In the genomic region with DNA sequence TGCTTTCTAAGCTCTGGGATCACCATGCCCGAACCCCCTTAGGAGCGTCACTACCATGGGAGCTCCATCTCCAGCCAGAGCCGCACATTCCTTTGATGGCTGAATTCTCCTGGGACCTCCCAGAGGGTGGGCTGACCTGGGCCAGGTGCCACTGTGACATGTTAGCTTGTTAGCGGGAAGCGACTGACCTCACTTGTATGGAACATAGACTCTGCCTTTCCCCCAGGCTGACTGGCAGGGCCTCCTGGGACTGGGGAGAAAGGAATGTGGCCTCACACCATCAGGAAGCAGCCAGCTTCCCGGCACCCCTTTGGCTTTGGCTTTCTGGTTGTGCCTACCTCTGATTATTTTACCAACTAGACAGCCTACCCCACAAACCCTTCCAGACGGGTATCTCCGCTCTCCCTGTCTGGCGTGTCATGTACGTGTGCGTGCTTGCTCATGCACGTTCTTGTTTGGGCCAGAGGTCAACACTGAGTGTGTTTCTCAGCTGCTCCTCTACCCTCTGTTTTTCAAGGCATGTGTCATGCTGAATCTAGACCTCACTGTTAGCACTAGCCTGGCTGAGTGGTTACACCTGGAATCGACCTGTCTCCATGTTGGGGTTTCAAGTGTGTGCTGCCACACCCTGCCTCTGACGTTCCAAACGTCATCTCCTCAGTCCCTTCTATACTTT, we compare ENCODE assay signal across 10 mouse cellular contexts.
A peak's percentile ranks its signal among the peaks of the same experiment; 100 is the strongest.
DNase-seq lines count a peak whose midpoint lies in the region; ATAC-seq lines count a peak whose summit lies in the region.
"Had no signal": no experiment of that assay in that cellular context is flagged by ENCODE, and none has a peak within 500 bp of the region (broad histone marks: within the 10 kb centered on the region; RNA-seq: fewer than 3 reads in every experiment).

No protein-coding gene starts in this region.

- H3K27me3 ChIP-seq in liver, embryonic 12.5 days (replicated peaks): no peaks in the 10 kb centered on the region

- peak overlapping the region; percentile 14; the same call in 1 of the 2 replicates for H3K9ac ChIP-seq in liver, embryonic 12.5 days

- peaks cover 37% of the 10 kb centered on the region for H3K36me3 ChIP-seq in liver, embryonic 12.5 days

- H3K4me2 ChIP-seq in liver, embryonic 12.5 days: no peak overlapping the region

- no peak overlapping the region for H3K4me3 ChIP-seq in brown adipose tissue, adult 24 weeks (ENCODE audit: insufficient read depth, low read depth, low read length)
- H3K4me3 ChIP-seq in liver, embryonic 12.5 days: no peak overlapping the region
- H3K4me3 ChIP-seq: megakaryocyte, embryonic 14.5 days had no signal

- peaks cover 26% of the 10 kb centered on the region for H3K4me1 ChIP-seq in brown adipose tissue, adult 24 weeks (ENCODE audit: control insufficient read depth, insufficient read depth, insufficient read length, low read length)
- H3K4me1 ChIP-seq in liver, embryonic 12.5 days: peaks cover 73% of the 10 kb centered on the region

- peak; percentile 94 for DNase-seq in heart, adult 11 months
- DNase-seq in heart, postnatal 25 days (ENCODE audit: low spot score): no peak
- peak; percentile 44 for DNase-seq in kidney, adult 18-20 months
- DNase-seq in left cerebral cortex, adult 11 months (ENCODE audit: low spot score): no peak
- no peak for DNase-seq in frontal cortex, postnatal 36 days (ENCODE audit: low spot score in 2 of 2)

- H3K27ac ChIP-seq in brown adipose tissue, adult 24 weeks (replicated peaks; ENCODE audit: low read depth, low read length): peak overlapping the region; percentile 80
- peak overlapping the region; percentile 94 for H3K27ac ChIP-seq in liver, embryonic 12.5 days

- intact Hi-C loops in heart, postnatal 25 days (cut with DNase I): no loop called here

- no peaks in the 10 kb centered on the region for H3K9me3 ChIP-seq in liver, embryonic 12.5 days (replicated peaks)

- WGBS in liver, embryonic 12.5 days (ENCODE audit: insufficient replicate concordance): 79% methylated on average over 15 of the region's 15 CpGs

- ATAC-seq in liver, embryonic 12.5 days: no peak
- no peak for ATAC-seq in inflammation-experienced regulatory T-cells, adult 6 months
- ATAC-seq: CD4-positive, CD25-positive, alpha-beta regulatory T cell, adult 4 months had no signal

Comparison
In these comparisons a context has a peak if more than half of its experiments do, and no peak if none do; other contexts are left out.
1. DNase-seq: peak in heart, adult 11 months (single experiment) and kidney, adult 18-20 months (single experiment); none in heart, postnatal 25 days (single experiment), left cerebral cortex, adult 11 months (single experiment) and frontal cortex, postnatal 36 days (0 of 2).